Mouse (Mus musculus) heart, postnatal 0 days (tissue): ENCODE results near the gene Olfr1121. TPM values are rescaled to one million over a fixed set of nuclear protein-coding genes. Genes with fewer than 3 reads are reported as not detected.
"Not testable (repeated sequence)": the region's sequence is repeated elsewhere in the genome, so short reads cannot be mapped to it uniquely, and the experiment has no call there.

Experiments used
- ATAC-seq: fragments of 200-750 bp; cut with Nextera tagmentation; 2 replicates; pipeline ENCODE4 v1.8.0; 2017; ENCODE audit warnings: low read depth, moderate number of reproducible peaks, moderate library complexity; ENCODE audit not compliant: insufficient read depth
- DNase-seq: peaks from one replicate; pipeline ENCODE4 v3.0.0-alpha.2; 2016; ENCODE audit warnings: low spot score
- H3K27ac ChIP-seq: fragments of 300-500 bp; sonication (generic); 2 replicates; pipeline ENCODE4 v1.5.1; 2014; ENCODE audit warnings: low read depth, mild to moderate bottlenecking
- H3K27me3 ChIP-seq: fragments of 300-500 bp; sonication (generic); 2 replicates; pipeline ENCODE4 v1.6.1; 2014; ENCODE audit warnings: low read length, mixed read lengths; ENCODE audit not compliant: control insufficient read depth, insufficient read depth
- H3K36me3 ChIP-seq: fragments of 300-500 bp; sonication (generic); replicated peaks from 2 replicates; pipeline ENCODE4 v1.6.1; 2014; ENCODE audit warnings: low read length, mixed read lengths; ENCODE audit not compliant: control insufficient read depth, insufficient read depth
- H3K4me1 ChIP-seq: fragments of 300-500 bp; sonication (generic); 2 replicates; pipeline ENCODE4 v1.6.1; 2014; ENCODE audit warnings: antibody characterized with exemption; ENCODE audit not compliant: control insufficient read depth, insufficient read depth
- H3K4me2 ChIP-seq: fragments of 300-500 bp; sonication (generic); 2 replicates; pipeline ENCODE4 v1.6.1; 2014; ENCODE audit warnings: low read depth, mild to moderate bottlenecking, low read length, moderate library complexity
- H3K4me3 ChIP-seq: fragments of 300-500 bp; sonication (generic); 2 replicates; pipeline ENCODE4 v1.5.1; 2014; ENCODE audit warnings: low read depth, low read length
- H3K9ac ChIP-seq: fragments of 300-500 bp; sonication (generic); replicated peaks from 2 replicates; pipeline ENCODE4 v1.6.1; 2014; ENCODE audit warnings: low read depth, low read length, mixed read lengths
- H3K9me3 ChIP-seq: fragments of 300-500 bp; sonication (generic); replicated peaks from 2 replicates; pipeline ENCODE4 v1.6.1; 2016; ENCODE audit warnings: low read length; ENCODE audit not compliant: control insufficient read depth
- CTCF ChIP-seq: IDR thresholded peaks from 2 replicates; pipeline ENCODE4 v1.5.1; 2016; ENCODE audit warnings: antibody characterized with exemption, control low read depth, low read depth
- EP300 ChIP-seq: IDR thresholded peaks from 2 replicates; pipeline ENCODE4 v1.6.1; 2016; ENCODE audit warnings: antibody characterized with exemption, low read depth
- WGBS: fragments of 180-500 bp; shearing (Covaris S2); extraction: QIAGEN DNeasy Blood & Tissue Kit; methylation state at CpG from one replicate; pipeline ENCODE4 v1.1.7; 2014; 5-methylcytosine and 5-hydroxymethylcytosine counted together
- polyA plus RNA-seq: library from polyadenylated mRNA; unstranded; fragments of >200 nt; fragmentation: Nextera tagmentation; extraction: Ambion mirVana; gene quantifications from 2 replicates; pipeline ENCODE4 v1.2.1, GENCODE M21; 2015
- total RNA-seq: library from RNA; depleted of rRNA; stranded (reverse); fragments of >200 nt; gene quantifications from 2 replicates; pipeline ENCODE4 v1.2.3, GENCODE M21; 2014; ENCODE audit warnings: low replicate concordance; rRNA removed

The Olfr1121 gene
- total and polyA plus RNA-seq, 2 experiments from 2014 or later: not detected

GRCm38 (mm10) chr2:87394686-87395085, 25.0 kb downstream of the Olfr1121 start:
- H3K4me2 ChIP-seq: not testable (repeated sequence)
- WGBS: 58% methylated on average over 7 of the region's 7 CpGs

GRCm38 (mm10) chr2:87416335-87416734, 46.6 kb downstream of the Olfr1121 start, which contains the start of gene Olfr1123:
Olfr1123 (plus strand) TSS chr2:87416635.
- Histone ChIP-seq H3K36me3 (no peaks in the 10 kb centered on the region), H3K9ac (no peak within 1 kb of the TSS), H3K27me3 (no peaks in the 10 kb centered on the region), H3K27ac (no peak within 1 kb of the TSS), H3K4me2 (no peak within 1 kb of the TSS), H3K4me1 (no peaks in the 10 kb centered on the region), H3K9me3 (no peaks in the 10 kb centered on the region), H3K4me3 (no peak within 1 kb of the TSS)
- DNase-seq: no peak
- WGBS: 80% methylated on average over 1 of the region's 1 CpGs
- TF ChIP-seq EP300 (no peak), CTCF (no peak)
- ATAC-seq: no peak

More at GRCm38 (mm10) chr2:87394686-87395085, 25.0 kb downstream of the Olfr1121 start:
- DNase-seq, H3K27ac ChIP-seq, H3K9me3 ChIP-seq, H3K36me3 ChIP-seq, H3K4me3 ChIP-seq, ATAC-seq, H3K4me1 ChIP-seq, H3K27me3 ChIP-seq, H3K9ac ChIP-seq: not testable (repeated sequence)
- peak; percentile 23 for TF ChIP-seq CTCF

Other genes with a start within 250 kb of the Olfr1121 start
- gene Olfr1110, start 229.6 kb upstream of the Olfr1121 start, total RNA-seq: not detected in 2 replicates
- not detected in 2 replicates for gene Olfr1110, start 229.6 kb upstream of the Olfr1121 start, polyA plus RNA-seq
- gene Olfr1111, start 217.3 kb upstream of the Olfr1121 start, total RNA-seq: not detected in 2 replicates
- gene Olfr1111, start 217.3 kb upstream of the Olfr1121 start, polyA plus RNA-seq: not detected in 2 replicates
- gene Olfr1112, start 182.1 kb upstream of the Olfr1121 start, total RNA-seq: not detected in 2 replicates
- gene Olfr1112, start 182.1 kb upstream of the Olfr1121 start, polyA plus RNA-seq: not detected in 2 replicates
- not detected in 2 replicates for gene Olfr1113, start 160.9 kb upstream of the Olfr1121 start, total RNA-seq
- gene Olfr1113, start 160.9 kb upstream of the Olfr1121 start, polyA plus RNA-seq: not detected in 2 replicates
- gene Olfr1115, start 121.9 kb upstream of the Olfr1121 start, total RNA-seq: not detected in 2 replicates
- gene Olfr1115, start 121.9 kb upstream of the Olfr1121 start, polyA plus RNA-seq: not detected in 2 replicates
- not detected in 2 replicates for gene Olfr1116, start 102.4 kb upstream of the Olfr1121 start, total RNA-seq
- gene Olfr1116, start 102.4 kb upstream of the Olfr1121 start, polyA plus RNA-seq: not detected in 2 replicates
- gene Olfr1118, start 62.3 kb upstream of the Olfr1121 start, total RNA-seq: not detected in 2 replicates
- gene Olfr1118, start 62.3 kb upstream of the Olfr1121 start, polyA plus RNA-seq: not detected in 2 replicates
- not detected in 2 replicates for gene Olfr1120, start 15.1 kb upstream of the Olfr1121 start, total RNA-seq
- gene Olfr1120, start 15.1 kb upstream of the Olfr1121 start, polyA plus RNA-seq: not detected in 2 replicates
- not detected in 2 replicates for gene Olfr1122, start 16.0 kb downstream of the Olfr1121 start, total RNA-seq
- gene Olfr1122, start 16.0 kb downstream of the Olfr1121 start, polyA plus RNA-seq: not detected in 2 replicates
- gene Olfr1123, start 46.7 kb downstream of the Olfr1121 start, total RNA-seq: not detected in 2 replicates
- not detected in 2 replicates for gene Olfr1123, start 46.7 kb downstream of the Olfr1121 start, polyA plus RNA-seq
- not detected in 2 replicates for gene Olfr1124, start 60.4 kb downstream of the Olfr1121 start, total RNA-seq
- gene Olfr1124, start 60.4 kb downstream of the Olfr1121 start, polyA plus RNA-seq: 0.04 TPM in 2 replicates
- not detected in 2 replicates for gene Olfr1126, start 84.1 kb downstream of the Olfr1121 start, total RNA-seq
- gene Olfr1126, start 84.1 kb downstream of the Olfr1121 start, polyA plus RNA-seq: not detected in 2 replicates
- gene Pramel7, start 127.2 kb downstream of the Olfr1121 start, total RNA-seq: not detected in 2 replicates
- not detected in 2 replicates for gene Pramel7, start 127.2 kb downstream of the Olfr1121 start, polyA plus RNA-seq
- gene Pramel6, start 136.7 kb downstream of the Olfr1121 start, total RNA-seq: not detected in 2 replicates
- not detected in 2 replicates for gene Pramel6, start 136.7 kb downstream of the Olfr1121 start, polyA plus RNA-seq
- not detected in 2 replicates for gene Olfr153, start 161.9 kb downstream of the Olfr1121 start, total RNA-seq
- not detected in 2 replicates for gene Olfr153, start 161.9 kb downstream of the Olfr1121 start, polyA plus RNA-seq
- not detected in 2 replicates for gene Olfr1128, start 175.6 kb downstream of the Olfr1121 start, total RNA-seq
- not detected in 2 replicates for gene Olfr1128, start 175.6 kb downstream of the Olfr1121 start, polyA plus RNA-seq
- gene Olfr1129, start 204.0 kb downstream of the Olfr1121 start, total RNA-seq: not detected in 2 replicates
- not detected in 2 replicates for gene Olfr1129, start 204.0 kb downstream of the Olfr1121 start, polyA plus RNA-seq
- gene Olfr1130, start 236.3 kb downstream of the Olfr1121 start, total RNA-seq: not detected in 2 replicates
- gene Olfr1130, start 236.3 kb downstream of the Olfr1121 start, polyA plus RNA-seq: not detected in 2 replicates